Mouse (Mus musculus): ENCODE results near the gene Cnst.
"Not testable (repeated sequence)": the region's sequence is repeated elsewhere in the genome, so short reads cannot be mapped to it uniquely, and the experiment has no call there.

Gene Cnst

DNA sequence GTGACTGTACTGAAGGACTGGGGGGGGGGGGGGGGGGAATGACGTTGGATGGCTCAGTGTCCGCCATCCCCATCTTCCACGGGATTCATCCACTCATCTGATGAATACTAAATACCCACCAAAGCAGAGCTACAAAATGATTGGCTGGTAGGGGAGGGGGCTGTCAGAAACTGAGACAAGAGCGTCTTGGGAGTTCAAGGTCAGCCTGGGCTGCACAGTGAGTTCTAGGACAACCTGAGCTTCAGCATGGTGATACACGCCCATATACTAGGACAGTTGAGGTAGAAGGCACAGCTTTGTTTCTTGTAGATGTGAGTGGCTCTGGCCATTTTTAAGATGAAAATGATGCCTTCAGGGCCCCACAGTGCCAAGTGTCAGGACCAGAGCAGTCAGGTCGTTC is 52.2 kb downstream of the Cnst start:
- DNase-seq, result no peak

DNA sequence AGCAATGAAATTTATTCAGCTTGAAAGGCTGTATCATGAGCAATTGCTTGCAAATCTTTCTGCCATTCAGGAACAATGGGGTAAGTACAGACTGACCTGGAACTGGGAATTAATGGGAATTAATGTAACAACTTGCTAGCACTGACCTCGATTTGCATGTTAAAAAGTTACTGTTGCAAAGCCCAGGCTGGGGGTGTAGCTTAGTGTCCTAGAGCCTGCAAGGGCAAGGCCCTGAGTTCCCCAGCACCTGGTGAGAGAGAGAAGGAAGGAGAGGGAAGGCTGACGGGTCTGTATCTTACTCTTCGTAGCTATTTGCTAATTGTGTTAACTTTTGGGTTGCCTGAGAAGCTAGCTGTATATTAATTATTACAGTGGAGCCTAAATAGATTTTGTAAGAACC is 58.4 kb downstream of the Cnst start:
- DNase-seq, result no peak

DNA sequence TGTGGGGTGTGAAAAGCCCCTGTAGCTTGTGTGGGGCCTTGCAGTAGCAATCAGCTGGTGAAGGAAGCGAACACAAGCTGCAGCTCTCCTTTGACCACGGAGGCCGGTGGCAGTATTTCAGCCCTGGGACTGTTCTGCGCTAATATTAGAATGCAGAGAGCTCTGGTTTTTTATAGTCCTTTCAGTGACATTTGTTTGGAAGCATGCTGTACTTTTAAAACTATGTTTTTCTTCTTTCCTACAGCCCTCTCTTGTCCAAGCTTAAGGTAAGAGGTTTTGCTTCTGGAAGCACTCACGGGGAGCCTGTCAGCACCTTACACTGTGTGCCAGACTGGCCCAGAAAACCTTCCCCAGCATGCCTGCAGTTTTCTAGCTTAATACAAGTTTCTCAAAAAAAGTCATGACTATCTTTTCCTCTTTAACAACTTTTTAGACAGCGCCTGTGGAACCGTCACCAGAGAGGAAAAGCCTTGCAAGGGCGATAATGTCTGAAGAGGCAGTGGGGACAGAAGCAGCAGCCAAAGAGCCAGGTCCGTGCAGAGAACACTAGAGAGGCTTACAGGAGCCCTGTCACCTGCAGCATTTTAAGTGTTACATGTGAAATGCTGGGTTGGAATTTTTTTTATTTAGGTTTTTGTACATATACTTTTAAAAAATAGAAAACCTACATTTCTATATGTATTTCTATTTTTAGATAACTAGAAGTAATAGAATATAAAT is 60.0 kb downstream of the Cnst start:
- DNase-seq, result no peak

DNA sequence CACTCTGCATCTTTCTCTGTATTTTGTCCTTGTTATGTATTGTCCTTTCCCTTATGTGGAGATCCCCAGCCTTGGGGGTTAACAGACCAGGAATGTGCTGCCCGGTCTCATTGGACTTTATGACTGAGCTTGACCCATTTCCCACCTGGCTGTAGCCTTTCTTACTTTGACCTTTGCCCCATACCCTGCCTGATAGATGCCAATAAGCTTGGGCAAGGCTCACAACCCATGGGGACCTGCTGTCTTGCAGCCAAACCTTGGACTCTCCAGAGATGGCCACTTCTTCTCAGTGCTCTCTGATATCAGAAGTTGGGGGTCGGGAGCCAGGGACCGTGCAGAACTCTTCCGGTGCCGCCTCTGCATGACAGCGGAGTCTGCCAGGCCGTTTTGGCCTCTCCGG is 62.4 kb downstream of the Cnst start:
- DNase-seq, result no peak

DNA sequence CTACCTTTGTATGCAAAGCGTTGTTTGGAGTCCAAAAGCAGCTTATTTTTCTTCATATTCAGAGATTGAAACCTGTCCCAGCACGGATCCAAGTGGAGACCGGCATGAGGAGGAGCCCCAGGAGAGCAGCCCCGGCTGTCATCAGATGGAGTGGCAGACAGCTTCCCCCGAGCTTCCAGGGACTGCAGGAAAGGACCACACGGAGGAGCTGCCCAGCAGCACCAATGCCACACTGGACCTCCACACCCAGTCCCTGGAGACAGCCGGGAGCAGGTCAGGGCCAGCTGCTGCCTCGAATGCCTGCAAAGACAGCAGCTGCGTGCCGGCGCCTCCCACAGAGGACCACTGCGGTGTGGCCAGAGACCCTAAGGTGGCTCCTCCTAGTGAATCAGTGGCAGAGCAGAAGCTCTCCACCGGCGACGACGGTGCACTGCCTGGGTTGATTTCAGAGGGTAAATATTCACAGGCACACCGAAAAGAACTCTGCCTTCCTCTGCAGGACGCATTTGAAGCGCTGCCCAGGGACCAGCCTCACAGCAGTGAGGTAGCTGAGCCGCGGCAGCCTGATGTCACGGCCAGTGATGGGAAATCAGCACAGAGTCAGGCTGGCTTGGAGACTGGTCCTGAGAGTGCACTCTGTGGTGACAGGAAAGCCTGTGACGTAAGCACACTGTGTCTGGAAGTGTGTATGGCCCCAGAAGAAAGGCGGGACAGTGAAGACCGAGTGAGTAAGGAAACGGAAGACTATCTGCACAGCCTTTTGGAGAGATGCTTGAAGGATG is 63.7 kb downstream of the Cnst start:
- DNase-seq, result no peak

DNA sequence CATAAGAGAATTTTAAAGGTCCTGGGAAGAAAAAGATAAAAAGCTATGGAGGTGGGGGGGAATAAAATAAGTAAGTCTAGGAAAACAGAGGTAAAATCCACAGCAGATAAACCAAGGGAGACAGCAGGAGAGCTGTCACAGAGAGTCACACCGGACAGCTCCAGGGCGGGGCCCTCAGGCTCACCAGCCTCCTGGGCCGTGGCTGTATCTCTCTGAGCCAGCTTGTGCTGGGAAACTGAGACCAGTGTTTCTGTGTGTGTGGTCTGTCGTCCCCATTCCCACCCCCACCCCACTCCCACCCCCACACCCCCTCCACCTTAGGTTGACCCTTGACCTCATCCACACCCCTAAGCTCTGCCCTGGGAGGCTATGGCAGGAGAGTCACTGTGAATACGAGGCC is 65.0 kb downstream of the Cnst start:
- no peak for DNase-seq

- DNase-seq, result no peak
Observed at GRCm38 (mm10) chr1:179612418-179612817, 66.2 kb downstream of the Cnst start.

- DNase-seq, result no peak
Observed at GRCm38 (mm10) chr1:179612986-179613505, 66.9 kb downstream of the Cnst start.

DNA sequence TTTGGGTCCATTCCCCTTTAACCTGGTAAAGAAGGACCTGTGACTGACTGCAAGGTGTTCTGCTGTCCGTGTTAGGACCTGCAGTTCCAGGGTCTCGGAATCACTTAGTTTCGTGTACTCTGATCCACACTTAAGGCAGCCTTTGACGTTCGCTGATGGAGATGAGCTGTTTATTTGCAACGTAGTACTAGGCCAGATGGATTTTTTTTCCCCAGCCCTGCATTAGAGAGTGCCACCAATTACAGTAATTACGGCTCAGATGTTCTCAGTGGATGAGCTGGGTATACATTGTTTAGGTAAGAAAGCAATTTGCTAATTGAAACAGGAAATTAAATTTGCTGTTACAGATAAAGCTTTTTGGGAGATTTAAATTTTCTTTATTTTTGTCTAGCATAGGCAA is 71.3 kb downstream of the Cnst start:
- no peak for DNase-seq

DNA sequence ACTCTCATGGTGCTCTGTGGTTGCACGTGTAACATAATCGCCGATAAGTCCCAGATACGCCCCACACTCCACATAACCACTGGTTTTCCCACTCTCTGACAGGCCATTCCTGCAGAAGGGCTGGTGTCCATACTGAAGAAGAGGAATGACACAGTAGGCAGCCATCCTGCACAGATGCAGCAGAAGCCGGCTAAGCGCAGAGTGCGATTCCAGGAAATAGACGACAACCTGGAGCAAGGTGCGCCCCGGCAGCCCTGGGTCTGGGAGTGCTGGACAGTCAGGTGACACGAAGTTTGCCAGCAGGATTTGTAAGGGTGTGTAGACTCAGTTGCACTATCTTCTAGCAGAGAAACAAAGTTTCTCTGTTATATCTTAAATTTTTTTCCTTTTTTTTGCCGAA is 76.5 kb downstream of the Cnst start:
- DNase-seq, result no peak

DNA sequence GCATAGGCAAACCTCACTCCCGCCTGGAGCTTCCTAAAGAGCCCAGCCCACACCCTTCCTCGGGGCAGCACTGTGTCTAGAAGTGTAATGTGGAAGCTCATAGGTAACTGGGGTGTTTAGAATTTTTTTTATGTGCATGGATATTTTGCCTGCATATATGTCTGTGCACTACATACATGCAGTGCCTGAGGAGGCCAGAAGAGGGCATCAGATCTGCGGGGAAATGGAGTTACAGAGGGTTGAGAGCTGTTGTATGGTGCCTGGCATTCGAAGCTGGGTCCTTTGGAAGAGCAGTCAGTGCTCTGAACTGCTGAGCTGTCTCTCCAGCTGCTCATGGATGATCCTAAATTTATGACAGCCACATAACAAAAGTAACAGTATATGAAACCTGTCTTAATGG is 77.5 kb downstream of the Cnst start:
- DNase-seq, result peak; percentile 65

DNA sequence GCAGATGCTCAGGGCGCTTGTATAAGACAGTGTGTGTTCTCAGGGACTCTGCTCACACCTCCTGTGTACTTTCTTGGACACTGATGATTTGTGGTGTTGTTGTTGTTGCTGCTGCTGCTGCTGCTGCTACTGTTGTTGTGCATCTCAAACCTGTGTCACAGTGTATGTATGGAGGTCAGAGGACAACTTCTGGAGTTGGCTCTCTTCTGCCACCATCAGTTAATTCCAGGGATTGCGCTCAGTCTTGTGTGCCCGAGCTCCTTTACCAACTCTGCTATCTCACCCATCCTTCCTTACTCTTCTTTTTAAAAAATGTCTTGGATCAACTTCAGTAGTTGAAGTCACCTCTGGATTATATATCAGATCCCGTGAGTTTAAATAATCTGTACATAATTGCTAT is 78.2 kb downstream of the Cnst start:
- peak; percentile 44 for DNase-seq

DNA sequence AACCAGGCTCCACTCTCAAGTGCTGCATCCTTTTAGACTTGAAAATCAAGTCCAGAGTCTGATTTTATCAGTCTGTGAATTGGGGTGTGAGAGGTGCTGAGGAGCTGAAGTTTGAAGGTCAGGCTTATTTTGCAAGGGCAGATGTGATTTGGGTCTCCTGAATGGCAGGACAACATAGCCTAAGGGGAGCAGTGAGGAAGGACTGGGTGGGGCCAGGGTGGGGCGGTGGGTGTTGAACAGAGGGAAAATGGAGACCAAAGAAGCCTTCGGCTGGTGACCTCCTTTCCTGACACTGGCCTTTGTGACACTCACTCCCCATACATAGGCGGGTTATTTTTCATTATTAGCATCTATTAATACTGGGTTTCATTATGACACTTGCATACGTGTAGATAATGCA is 81.7 kb downstream of the Cnst start:
- no peak for DNase-seq

- DNase-seq, result no peak
Observed at GRCm38 (mm10) chr1:179628438-179629106, 82.4 kb downstream of the Cnst start.

- DNase-seq, result no peak
Observed at GRCm38 (mm10) chr1:179629276-179629675, 83.1 kb downstream of the Cnst start.

DNA sequence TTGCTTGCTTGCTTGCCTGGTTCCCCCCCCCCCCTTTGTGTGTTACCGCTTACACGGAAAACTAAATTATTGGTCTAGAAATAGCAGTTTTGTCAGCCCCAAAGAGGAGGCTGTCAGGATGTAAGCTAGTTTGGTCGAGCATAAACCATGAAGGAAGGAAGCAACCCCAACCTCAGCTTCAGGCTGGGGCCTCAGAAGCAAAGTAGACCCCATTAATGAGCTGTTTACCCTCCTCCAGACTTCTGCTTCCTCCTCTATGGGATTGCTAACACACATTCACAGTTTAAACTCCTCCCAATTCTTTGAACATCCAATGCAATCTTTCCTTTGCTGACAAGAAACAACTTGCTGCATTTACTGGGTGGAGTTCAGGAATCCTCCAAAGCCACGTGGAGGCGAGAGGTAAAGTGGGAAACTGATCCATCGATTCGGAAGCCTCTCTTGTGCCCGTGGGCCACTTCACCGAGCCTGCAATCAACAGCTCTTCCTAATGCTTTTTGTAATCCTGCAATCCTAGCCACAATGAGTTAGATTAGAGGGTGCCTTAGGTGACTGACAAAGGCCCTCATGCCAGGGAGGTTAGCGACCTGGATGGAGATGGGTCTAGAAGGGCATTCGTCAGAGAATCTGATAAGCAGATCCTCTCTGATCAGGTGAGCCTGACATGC is 86.7 kb downstream of the Cnst start:
- DNase-seq, result no peak

- DNase-seq, result no peak
Observed at GRCm38 (mm10) chr1:179633414-179633752, 87.2 kb downstream of the Cnst start.

GRCm38 (mm10) chr1:179634159-179634558 is 88.0 kb downstream of the Cnst start:
- DNase-seq, result no peak

DNA sequence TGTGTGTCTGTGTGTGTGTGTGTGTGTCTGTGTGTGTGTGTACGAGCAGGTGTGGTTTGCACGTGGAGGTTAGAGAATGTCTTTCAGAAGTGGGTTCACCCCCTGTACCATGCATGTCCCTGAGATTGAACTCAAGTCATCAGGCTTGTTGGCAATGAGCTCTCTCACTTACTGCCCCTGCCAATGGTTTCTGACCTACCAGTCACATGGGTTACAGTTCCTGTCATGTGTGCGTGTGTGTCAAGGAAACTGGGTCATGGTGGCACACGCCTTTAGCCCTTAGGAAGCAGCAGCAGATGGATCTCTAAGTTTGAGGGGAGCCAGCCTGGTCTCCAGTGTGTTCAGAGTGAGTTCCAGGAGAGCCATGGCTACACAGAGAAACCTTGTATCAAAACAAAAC is 96.6 kb downstream of the Cnst start:
- DNase-seq, result no peak

DNA sequence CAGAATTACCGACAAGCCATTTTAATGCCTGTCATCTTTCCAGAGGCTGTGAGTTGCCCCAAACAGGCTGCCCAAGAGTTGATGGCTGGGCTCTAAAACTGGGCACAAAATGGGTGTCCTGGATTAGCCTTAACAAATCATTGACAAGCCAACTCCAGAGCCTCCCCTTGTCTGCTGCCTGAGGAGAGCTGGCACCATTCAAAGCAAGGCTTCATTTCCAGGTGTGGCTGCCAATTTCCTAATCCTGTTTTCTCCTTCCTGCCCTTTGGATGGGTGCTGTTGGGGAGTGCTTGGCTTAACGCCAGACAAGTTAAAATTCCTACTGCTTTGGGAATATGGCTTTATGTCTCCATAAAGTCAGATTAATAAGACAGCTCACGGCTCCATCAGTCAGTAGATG is 98.0 kb downstream of the Cnst start:
- DNase-seq, result no peak

GRCm38 (mm10) chr1:179645101-179645979 is 99.2 kb downstream of the Cnst start:
- DNase-seq, result peak; percentile 75

GRCm38 (mm10) chr1:179645980-179646268 is 99.8 kb downstream of the Cnst start:
- DNase-seq, result no peak

GRCm38 (mm10) chr1:179648678-179649077 is 102.5 kb downstream of the Cnst start:
- DNase-seq, result not testable (repeated sequence)
